Mouse (Mus musculus) lung, adult 2 months (tissue): ENCODE measurements around the gene Sbno2.

Source experiments
- CTCF ChIP-seq: fragments of 200-500 bp; IDR thresholded peaks from 2 replicates; pipeline ENCODE4 v1.5.1; 2011; ENCODE audit warnings: mild to moderate bottlenecking, low read length, control low read depth; ENCODE audit not compliant: insufficient read depth
- POLR2A ChIP-seq: fragments of 200-500 bp; IDR thresholded peaks from 2 replicates; pipeline ENCODE4 v1.6.1; 2011; ENCODE audit warnings: low read depth, mild to moderate bottlenecking, control low read depth, low read length, borderline replicate concordance; ENCODE audit errors: extremely low read depth

GRCm38 (mm10) chr10:80063104-80063503 lies 42.3 kb downstream of the Sbno2 start:
- TF ChIP-seq CTCF (no peak), POLR2A (no peak)
